Mouse (Mus musculus) thymus, adult 2 months (tissue): Measurements from ENCODE around the gene Cox11.

Experiments
- CTCF ChIP-seq: fragments of 200-500 bp; IDR thresholded peaks from 2 replicates; pipeline ENCODE4 v1.5.1; 2012; ENCODE audit warnings: mild to moderate bottlenecking, control low read depth, low read length, moderate library complexity, borderline replicate concordance; ENCODE audit not compliant: control insufficient read depth, poor library complexity, insufficient read depth; ENCODE audit errors: extremely low read depth
- POLR2A ChIP-seq: fragments of 200-500 bp; IDR thresholded peaks from 2 replicates; pipeline ENCODE4 v1.6.1; 2012; ENCODE audit warnings: mild to moderate bottlenecking, low read length, control low read depth, moderate library complexity; ENCODE audit not compliant: control insufficient read depth, poor library complexity, insufficient read depth; ENCODE audit errors: extremely low read depth

- no peak for TF ChIP-seq CTCF
- TF ChIP-seq POLR2A, result no peak
Measured at GRCm38 (mm10) chr11:90677771-90678288, 39.9 kb downstream of the Cox11 start.
